Mouse (Mus musculus) heart, postnatal 0 days (tissue): ENCODE results near the gene Dpp9.

Experiments
- CTCF ChIP-seq: IDR thresholded peaks from 2 replicates; pipeline ENCODE4 v1.5.1; 2016; ENCODE audit warnings: antibody characterized with exemption, control low read depth, low read depth
- EP300 ChIP-seq: IDR thresholded peaks from 2 replicates; pipeline ENCODE4 v1.6.1; 2016; ENCODE audit warnings: antibody characterized with exemption, low read depth

DNA sequence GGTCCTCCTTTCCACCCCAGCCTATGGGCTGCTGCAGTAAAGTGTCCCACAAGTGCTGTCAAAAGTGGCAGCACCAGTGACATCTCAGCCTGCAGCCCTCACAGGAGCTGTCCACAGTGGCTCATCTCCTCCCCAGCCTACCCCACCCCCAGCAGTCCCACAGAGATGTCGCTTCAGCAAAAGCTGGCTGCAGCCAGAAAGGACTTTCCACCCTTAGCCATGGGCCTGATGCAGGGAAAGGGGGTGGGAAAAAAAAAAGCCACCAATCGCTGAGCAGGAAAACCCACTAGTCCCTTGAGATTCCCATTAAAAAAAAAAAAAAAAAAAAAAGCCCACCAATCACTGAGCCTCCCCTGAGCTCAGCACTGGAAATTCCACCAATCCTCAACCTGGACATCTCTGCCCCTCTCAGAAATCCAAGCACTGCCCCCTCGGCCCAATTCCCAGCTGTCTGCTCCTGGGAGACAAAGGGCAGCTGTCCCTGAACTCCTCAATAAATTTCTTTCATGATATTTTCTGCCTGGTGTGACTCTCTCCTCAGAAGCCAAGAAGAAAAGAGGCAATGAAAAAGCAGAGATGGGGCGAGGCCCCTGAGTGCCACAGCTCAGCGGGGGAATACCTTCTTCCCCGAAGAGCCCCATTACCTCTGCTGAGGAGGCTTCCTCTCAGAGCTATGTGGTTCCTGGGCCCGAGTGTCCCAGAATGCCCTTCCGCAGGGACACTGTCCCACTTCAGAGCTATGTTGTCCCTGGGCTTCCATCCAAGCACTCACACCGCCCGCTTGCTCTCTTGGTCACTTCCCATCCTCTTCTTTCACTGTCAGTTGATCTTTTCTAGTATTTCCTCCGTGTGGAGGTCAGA, 33.2 kb downstream of the Dpp9 start:
- TF ChIP-seq EP300 (no peak), CTCF (no peak)
